In the genomic region with DNA sequence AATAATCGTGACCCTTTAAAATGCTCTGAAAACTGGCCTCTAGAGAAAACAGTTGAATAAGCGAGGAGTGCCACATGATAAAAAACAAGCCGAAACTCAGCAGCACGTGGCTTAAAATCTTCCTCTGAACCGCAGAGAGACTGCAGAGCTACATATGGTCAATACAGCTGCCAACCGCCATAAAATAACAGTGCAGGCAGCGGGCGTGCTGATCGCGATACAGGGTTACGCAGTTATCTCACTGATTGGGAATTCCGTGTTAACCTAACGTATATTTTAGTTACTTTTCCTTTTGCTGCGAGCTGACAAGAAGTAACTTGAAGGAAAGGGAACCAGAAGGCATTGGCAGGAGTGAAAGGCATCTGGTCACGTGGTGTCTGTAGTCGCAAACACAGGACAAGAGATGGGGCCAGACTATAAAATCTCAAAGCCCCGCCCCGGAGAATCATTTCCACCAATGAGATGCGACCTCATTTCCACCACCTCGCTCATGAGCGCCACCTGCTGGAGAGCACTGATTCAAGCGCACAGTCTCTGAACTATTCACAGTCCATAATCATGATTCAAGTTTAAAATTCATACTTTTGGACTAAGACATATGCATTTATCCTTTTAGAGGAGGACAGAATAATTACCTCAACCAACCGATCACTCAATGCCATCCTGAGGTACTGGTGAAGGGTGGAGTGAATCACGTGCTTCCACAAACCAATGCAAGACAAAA, we compare ENCODE assay signal across 8 mouse cellular contexts.
DNase-seq lines count a peak whose midpoint lies in the region; ATAC-seq lines count a peak whose summit lies in the region.

No protein-coding gene starts in this region.

- H3K4me2 ChIP-seq in liver, embryonic 12.5 days, result no peak overlapping the region

- no peak overlapping the region for H3K27ac ChIP-seq in liver, embryonic 12.5 days

- intact Hi-C loops in left cerebral cortex, postnatal 25 days (cut with DNase I), result loop anchor here (5.0 kb wide), 1 partner anchor 909 kb away; no protein-coding TSS in a partner anchor

- 80% methylated on average over 24 of the region's 24 CpGs for WGBS in liver, embryonic 12.5 days (ENCODE audit: insufficient replicate concordance)

- H3K9me3 ChIP-seq in liver, embryonic 12.5 days (replicated peaks), result no peaks in the 10 kb centered on the region

- DNase-seq in adrenal gland, postnatal 14 days, result peak; percentile 62
- DNase-seq in adrenal gland, postnatal 4 days (ENCODE audit: low spot score in 2 of 2), result no peak
- DNase-seq in liver, result peak; percentile 56
- DNase-seq in c-Kit-positive CD71-positive TER-119-positive erythroid progenitor cells, embryonic 14.5 days (ENCODE audit: low spot score), result peak; percentile 30
- peak; percentile 40 to 56 for DNase-seq in left cerebral cortex, postnatal 25 days (ENCODE audit: low spot score in 2 of 2)
- DNase-seq in testis, postnatal 10 days (ENCODE audit: low spot score), result peak; percentile 79
- DNase-seq in embryo, embryonic 10.5 days (ENCODE audit: low spot score), result no peak

- H3K36me3 ChIP-seq in liver, embryonic 12.5 days, result no peaks in the 10 kb centered on the region

- no peak for ATAC-seq in liver, embryonic 12.5 days

- no peaks in the 10 kb centered on the region for H3K4me1 ChIP-seq in liver, embryonic 12.5 days

- H3K9ac ChIP-seq in liver, embryonic 12.5 days, result no peak overlapping the region

- no peak overlapping the region for H3K4me3 ChIP-seq in liver, embryonic 12.5 days

- H3K27me3 ChIP-seq in liver, embryonic 12.5 days (replicated peaks), result no peaks in the 10 kb centered on the region

Comparison
In these comparisons a context has a peak if more than half of its experiments do, and no peak if none do; other contexts are left out.
1. DNase-seq: peak in adrenal gland, postnatal 14 days (single experiment), liver (single experiment), c-Kit-positive CD71-positive TER-119-positive erythroid progenitor cells, embryonic 14.5 days (single experiment), left cerebral cortex, postnatal 25 days (2 of 2) and testis, postnatal 10 days (single experiment); none in adrenal gland, postnatal 4 days (0 of 2) and embryo, embryonic 10.5 days (single experiment).